Mouse (Mus musculus) layer of hippocampus, adult 8-10 months (tissue): ENCODE measurements around the gene Epha2. TPM values are rescaled to one million over a fixed set of nuclear protein-coding genes. Genes with fewer than 3 reads are reported as not detected.
A peak's percentile ranks its signal among the peaks of the same experiment; 100 is the strongest.

Experiments used
- DNase-seq, 2 experiments: peaks; one replicate each; pipeline ENCODE4 v3.0.0; 2022; ENCODE audit warnings: low spot score in 2 of 2
- total RNA-seq, 4 experiments: library from RNA; stranded (reverse); gene quantifications; 2 replicates each; pipeline ENCODE4 v1.2.4; 2022

Epha2 gene
- total RNA-seq, 4 experiments from 2014 or later, result 1.3 to 2.7 (median 2.2) TPM

DNA sequence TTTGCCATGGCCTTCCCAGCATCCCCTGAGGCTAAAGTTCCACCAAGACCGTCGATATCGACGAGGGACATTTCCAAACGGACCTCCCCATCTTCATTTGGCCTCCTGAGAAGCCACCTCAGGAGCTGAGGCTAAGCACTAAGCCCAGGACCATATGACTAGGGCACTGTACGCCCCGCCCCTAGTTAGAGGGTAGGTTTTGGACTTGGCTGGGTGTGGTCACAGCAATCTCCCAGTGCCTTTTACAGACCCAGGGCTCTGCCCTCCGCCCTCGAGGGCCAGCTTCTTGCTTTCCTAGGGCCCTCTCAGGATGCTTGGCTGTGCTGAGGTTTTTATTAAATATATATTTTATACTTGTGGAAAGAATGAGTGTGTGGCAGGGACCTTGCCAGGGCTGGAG, 27.7 kb downstream of the Epha2 start:
- DNase-seq, result no peak

GRCm38 (mm10) chr4:141329968-141330367, 28.9 kb downstream of the Epha2 start:
- DNase-seq, result no peak

DNA sequence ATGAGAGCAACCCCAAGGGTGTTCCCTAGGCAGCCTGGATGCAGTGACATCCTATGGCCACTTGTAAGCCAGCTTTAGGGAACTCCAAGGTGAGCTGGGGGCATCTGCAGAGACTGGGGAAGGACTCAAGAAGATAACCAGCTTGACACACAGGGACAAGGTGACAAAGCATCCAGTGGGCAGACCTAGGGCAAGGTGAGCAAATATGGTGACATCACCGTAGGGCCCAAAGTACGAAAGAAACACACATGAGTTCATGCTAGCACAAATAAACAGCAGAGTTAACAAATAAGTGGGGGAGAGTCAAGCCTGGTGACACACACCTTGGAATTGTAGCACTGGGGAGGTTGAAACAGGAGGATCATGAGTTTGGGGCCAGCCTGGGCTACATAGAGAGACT, 30.4 kb downstream of the Epha2 start:
- no peak for DNase-seq

DNA sequence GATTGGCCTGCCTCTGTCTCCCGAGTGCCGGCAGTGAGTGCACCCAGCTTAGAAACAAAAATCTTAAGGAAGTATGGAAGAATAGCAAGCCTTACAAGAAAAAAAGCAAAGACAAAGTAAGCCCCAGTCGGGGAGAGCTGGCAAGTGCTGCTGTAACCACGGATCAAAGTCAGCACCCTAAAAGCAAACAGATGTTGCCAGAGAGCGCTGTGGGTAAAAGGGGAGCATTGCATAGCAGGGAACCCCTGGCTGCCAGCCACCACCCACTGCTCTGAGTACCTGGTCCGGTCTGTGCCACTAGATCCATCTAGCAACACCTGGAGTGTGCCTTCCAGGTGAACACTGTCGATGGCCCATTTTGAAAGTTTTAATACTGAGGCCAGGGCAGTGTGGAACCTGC, 31.2 kb downstream of the Epha2 start:
- DNase-seq, result no peak

- DNase-seq, result no peak
Measured at GRCm38 (mm10) chr4:141334695-141335094, 33.7 kb downstream of the Epha2 start.

GRCm38 (mm10) chr4:141335263-141335796, 34.3 kb downstream of the Epha2 start:
- DNase-seq, result no peak

DNA sequence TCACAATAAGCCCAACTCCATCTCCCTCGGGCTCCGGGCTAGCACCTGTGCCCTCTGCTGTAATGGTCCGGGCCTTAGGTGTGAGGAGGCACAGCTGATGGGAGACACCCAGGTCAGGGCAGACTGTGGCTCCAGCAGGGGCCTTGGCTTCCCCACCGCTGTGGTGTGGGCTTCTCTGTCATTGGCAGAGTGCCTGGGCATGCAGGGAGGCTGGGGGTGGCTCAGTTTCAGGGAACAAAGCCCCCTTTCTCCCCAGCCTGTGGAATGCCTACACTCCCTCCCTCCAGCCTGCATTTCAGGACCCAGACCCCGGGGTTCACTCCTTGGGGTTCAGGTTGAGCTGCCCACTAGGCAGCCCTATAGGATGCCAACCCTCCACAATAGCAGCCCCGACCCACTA, 35.2 kb downstream of the Epha2 start:
- DNase-seq, result no peak

- DNase-seq, result no peak
Measured at GRCm38 (mm10) chr4:141337986-141338385, 36.9 kb downstream of the Epha2 start.

DNA sequence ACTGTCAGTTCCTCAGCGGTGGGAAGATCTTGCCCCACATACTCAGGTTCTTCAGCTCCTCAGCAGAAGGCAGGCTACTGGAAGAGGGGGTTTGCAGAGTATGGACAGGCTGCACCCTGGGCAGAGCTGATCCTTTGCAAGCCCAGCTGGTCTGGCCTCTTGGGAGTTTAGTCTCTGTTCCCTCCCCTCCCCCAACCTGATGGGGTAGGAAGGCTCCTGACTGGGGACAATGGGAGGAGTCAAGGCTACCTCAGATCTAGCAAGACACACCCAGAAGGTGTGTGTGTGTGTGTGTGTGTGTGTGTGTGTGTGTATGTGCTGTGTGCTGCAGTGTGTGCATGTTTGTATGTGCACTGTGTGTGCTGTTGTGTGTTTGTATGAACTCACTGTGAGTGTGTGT, 37.8 kb downstream of the Epha2 start:
- DNase-seq, result no peak

GRCm38 (mm10) chr4:141341477-141341876, 40.4 kb downstream of the Epha2 start:
- DNase-seq, result no peak

GRCm38 (mm10) chr4:141343515-141343914, 42.5 kb downstream of the Epha2 start:
- no peak for DNase-seq

- DNase-seq, result no peak
Measured at GRCm38 (mm10) chr4:141345219-141345618, 44.2 kb downstream of the Epha2 start.

- DNase-seq, result no peak
Measured at GRCm38 (mm10) chr4:141347365-141347797, 46.3 kb downstream of the Epha2 start.

DNA sequence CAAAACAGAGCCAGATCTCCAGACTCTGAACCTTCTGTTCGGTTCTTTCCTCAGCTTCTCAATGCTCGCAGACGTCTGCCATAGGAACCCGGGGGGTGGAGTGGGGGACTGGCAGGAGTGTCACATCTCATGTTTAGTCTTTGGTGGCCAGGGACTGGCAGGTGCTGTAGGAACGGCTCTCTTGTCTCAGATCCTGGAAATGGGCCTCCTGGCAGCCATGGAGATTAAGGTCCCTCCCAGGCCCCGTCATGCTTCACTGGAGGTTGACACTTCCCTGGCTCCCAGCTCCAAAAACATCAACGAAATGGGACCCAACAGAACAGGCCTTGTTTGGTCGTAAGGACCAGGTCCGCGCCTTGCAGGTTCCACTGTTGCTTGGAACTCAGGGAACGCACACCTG, 47.6 kb downstream of the Epha2 start:
- DNase-seq, result no peak

GRCm38 (mm10) chr4:141350015-141350414, 49.0 kb downstream of the Epha2 start:
- no peak for DNase-seq

GRCm38 (mm10) chr4:141351972-141352371, 50.9 kb downstream of the Epha2 start:
- DNase-seq, result no peak

- no peak for DNase-seq
Measured at GRCm38 (mm10) chr4:141352986-141353385, 51.9 kb downstream of the Epha2 start.

- DNase-seq, result no peak
Measured at GRCm38 (mm10) chr4:141353868-141354267, 52.8 kb downstream of the Epha2 start.

DNA sequence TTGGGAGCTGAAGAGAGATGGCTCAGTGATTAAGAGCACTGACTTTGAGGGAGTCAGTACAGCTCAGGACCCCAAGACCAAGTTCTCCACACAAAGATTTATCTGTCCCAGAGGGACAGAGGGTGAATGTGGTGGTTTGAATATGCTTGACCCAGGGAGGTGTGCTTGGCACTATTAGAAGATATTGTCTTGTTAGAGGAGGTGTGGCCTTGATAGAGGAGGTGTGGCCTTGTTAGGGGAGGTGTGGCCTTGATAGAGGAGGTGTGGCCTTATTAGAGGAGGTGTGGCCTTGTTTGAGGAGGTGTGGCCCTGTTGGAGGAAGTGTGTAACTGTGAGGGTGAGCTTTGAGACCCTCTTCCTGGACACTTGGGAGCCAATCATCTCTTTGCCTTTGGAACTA, 56.8 kb downstream of the Epha2 start:
- DNase-seq, result no peak

DNA sequence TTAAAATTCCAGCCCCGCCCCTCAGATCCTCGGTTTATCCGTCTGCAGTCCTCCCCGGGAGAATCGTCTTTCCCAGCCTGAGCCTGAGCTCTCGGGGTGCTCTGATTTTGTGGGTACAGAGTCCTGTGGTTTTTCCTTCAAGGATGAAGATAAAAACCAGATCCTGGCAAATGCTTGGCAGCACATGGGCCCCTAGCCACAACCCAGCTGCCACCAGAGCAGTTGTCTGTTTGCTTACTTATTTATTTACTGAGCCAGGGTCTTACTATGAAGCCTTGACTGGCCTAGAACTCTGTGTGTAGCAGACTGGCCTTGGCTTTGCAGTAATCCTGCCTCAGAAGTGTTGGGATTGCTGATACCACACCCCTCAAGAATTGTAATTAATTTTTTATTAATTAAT, 58.2 kb downstream of the Epha2 start:
- DNase-seq, result no peak

- no peak for DNase-seq
Measured at GRCm38 (mm10) chr4:141360846-141361245, 59.8 kb downstream of the Epha2 start.

GRCm38 (mm10) chr4:141362937-141363548, 62.0 kb downstream of the Epha2 start:
- peak; percentile 29 to 80 for DNase-seq

DNA sequence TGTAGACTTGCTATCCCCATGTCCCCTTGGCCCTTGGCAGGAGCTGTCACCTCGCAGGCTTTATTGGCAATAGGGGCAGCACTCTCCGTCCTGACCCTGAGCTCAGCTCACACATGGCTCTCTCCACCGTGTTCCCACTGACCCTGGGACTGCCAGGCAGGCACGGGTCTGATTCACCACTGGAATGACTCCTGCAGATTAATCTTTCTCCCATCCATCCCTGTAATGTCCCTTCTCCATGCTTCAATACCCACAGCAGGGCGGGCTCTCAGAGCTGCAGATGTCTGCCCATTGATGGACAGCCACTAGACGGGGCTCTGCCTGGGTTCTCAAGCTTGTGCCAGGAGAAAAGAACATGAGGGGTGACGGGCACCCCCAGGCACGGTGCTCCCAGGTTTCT, 64.1 kb downstream of the Epha2 start:
- no peak for DNase-seq

DNA sequence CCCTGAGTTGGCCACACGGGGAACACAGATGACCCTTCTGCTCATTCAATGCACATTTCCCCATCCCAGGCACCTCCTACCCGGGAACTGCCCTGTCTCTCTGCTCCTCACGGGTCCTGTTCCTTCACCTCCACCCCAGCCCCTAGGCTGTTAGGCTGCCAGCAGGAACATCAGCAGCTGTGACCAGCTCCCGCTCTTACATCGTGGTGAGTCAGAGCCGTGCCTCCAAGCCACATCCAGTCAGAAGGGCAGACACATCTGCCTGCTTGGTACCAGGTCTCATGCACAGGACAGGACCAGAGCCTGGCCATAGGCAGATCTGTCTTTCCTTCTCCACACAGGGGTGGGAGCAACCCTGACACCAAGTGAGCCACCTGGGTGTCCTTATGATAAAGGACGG, 64.8 kb downstream of the Epha2 start:
- DNase-seq, result no peak
